Mouse (Mus musculus) kidney, postnatal 0 days (tissue): ENCODE measurements around the gene Vsig10l. TPM values are rescaled to one million over a fixed set of nuclear protein-coding genes. Genes with fewer than 3 reads are reported as not detected.

ENCODE experiments used
- ATAC-seq: fragments of 200-750 bp; cut with Nextera tagmentation; replicated peaks from 2 replicates; pipeline ENCODE4 v1.8.0; 2017; ENCODE audit warnings: low read depth, moderate number of reproducible peaks, moderate TSS enrichment, moderate library complexity; ENCODE audit not compliant: low FRiP score
- DNase-seq: peaks from one replicate; pipeline ENCODE4 v3.0.0-alpha.2; 2016; ENCODE audit warnings: low spot score
- H3K27ac ChIP-seq: fragments of 300-500 bp; sonication (generic); 2 replicates; pipeline ENCODE4 v1.5.1; 2014; ENCODE audit warnings: mild to moderate bottlenecking
- H3K27me3 ChIP-seq: fragments of 300-500 bp; sonication (generic); 2 replicates; pipeline ENCODE4 v1.6.1; 2014; ENCODE audit warnings: low read length, mixed read lengths; ENCODE audit not compliant: insufficient read depth
- H3K36me3 ChIP-seq: fragments of 300-500 bp; sonication (generic); 2 replicates; pipeline ENCODE4 v1.6.1; 2014; ENCODE audit warnings: low read length, mixed read lengths; ENCODE audit not compliant: insufficient read depth
- H3K4me1 ChIP-seq: fragments of 300-500 bp; sonication (generic); replicated peaks from 2 replicates; pipeline ENCODE4 v1.6.1; 2014; ENCODE audit warnings: antibody characterized with exemption, low read length, mixed read lengths; ENCODE audit not compliant: insufficient read depth
- H3K4me2 ChIP-seq: fragments of 300-500 bp; sonication (generic); 2 replicates; pipeline ENCODE4 v1.6.1; 2014; ENCODE audit warnings: mild to moderate bottlenecking, low read length, moderate library complexity, mixed read lengths
- H3K4me3 ChIP-seq: fragments of 300-500 bp; sonication (generic); replicated peaks from 2 replicates; pipeline ENCODE4 v1.5.1; 2014; ENCODE audit warnings: low read depth, low read length
- H3K9ac ChIP-seq: fragments of 300-500 bp; sonication (generic); 2 replicates; pipeline ENCODE4 v1.6.1; 2014; ENCODE audit warnings: low read depth, low read length
- H3K9me3 ChIP-seq: fragments of 300-500 bp; sonication (generic); replicated peaks from 2 replicates; pipeline ENCODE4 v1.6.1; 2016; ENCODE audit warnings: low read length, inconsistent platforms, mixed read lengths
- CTCF ChIP-seq: IDR thresholded peaks from 2 replicates; pipeline ENCODE4 v1.5.1; 2016; ENCODE audit warnings: antibody characterized with exemption, low read depth, mild to moderate bottlenecking, moderate library complexity
- WGBS: fragments of 180-500 bp; shearing (Covaris S2); extraction: QIAGEN DNeasy Blood & Tissue Kit; methylation state at CpG from one replicate; pipeline ENCODE4 v1.1.7; 2014; 5-methylcytosine and 5-hydroxymethylcytosine counted together
- microRNA-seq: library from miRNA; unstranded; fragments of <30 nt; microRNA quantifications from one replicate; pipeline ENCODE4, GENCODE M21; 2016
- polyA plus RNA-seq: library from polyadenylated mRNA; unstranded; fragments of >200 nt; fragmentation: Nextera tagmentation; extraction: Ambion mirVana; gene quantifications from 2 replicates; pipeline ENCODE4 v1.2.1, GENCODE M21; 2015

Gene Vsig10l
- polyA plus RNA-seq, 1 experiment from 2014 or later = 6.7 TPM

GRCm38 (mm10) chr7:43495343-43496021 lies 32.5 kb downstream of the Vsig10l start:
- H3K27ac ChIP-seq = no peak overlapping the region
- no peak overlapping the region for H3K9ac ChIP-seq
- peak; percentile 65 for DNase-seq
- no peak overlapping the region for H3K4me2 ChIP-seq
- H3K9me3 ChIP-seq = no peaks in the 10 kb centered on the region
- peak; percentile 74 for TF ChIP-seq CTCF
- no peak; the same call in 1 of the 2 replicates for ATAC-seq
- H3K4me1 ChIP-seq = no peaks in the 10 kb centered on the region
- H3K27me3 ChIP-seq = no peaks in the 10 kb centered on the region
- H3K36me3 ChIP-seq = no peaks in the 10 kb centered on the region
- H3K4me3 ChIP-seq = no peak overlapping the region
- 10% methylated on average over 21 of the region's 21 CpGs for WGBS

- Histone ChIP-seq H3K27ac (no peak overlapping the region), H3K36me3 (no peaks in the 10 kb centered on the region), H3K27me3 (no peaks in the 10 kb centered on the region), H3K4me3 (no peak overlapping the region), H3K4me1 (no peaks in the 10 kb centered on the region), H3K9ac (no peak overlapping the region), H3K4me2 (no peak overlapping the region), H3K9me3 (no peaks in the 10 kb centered on the region)
- TF ChIP-seq CTCF = no peak
- 42% methylated on average over 4 of the region's 4 CpGs for WGBS
- DNase-seq (no peak), ATAC-seq (no peak)
These were observed 48.9 kb downstream of the Vsig10l start for GRCm38 (mm10) chr7:43511707-43512478.

GRCm38 (mm10) chr7:43512519-43512918 lies 49.6 kb downstream of the Vsig10l start:
- Histone ChIP-seq H3K36me3 (no peaks in the 10 kb centered on the region), H3K4me3 (no peak overlapping the region), H3K9me3 (no peaks in the 10 kb centered on the region), H3K27ac (no peak overlapping the region), H3K4me1 (no peaks in the 10 kb centered on the region), H3K27me3 (no peaks in the 10 kb centered on the region), H3K9ac (no peak overlapping the region), H3K4me2 (no peak overlapping the region)
- no peak for DNase-seq
- 70% methylated on average over 4 of the region's 4 CpGs for WGBS
- ATAC-seq = no peak
- no peak for TF ChIP-seq CTCF

- no peak for ATAC-seq
- Histone ChIP-seq H3K4me2 (no peak overlapping the region), H3K36me3 (no peaks in the 10 kb centered on the region), H3K27me3 (no peaks in the 10 kb centered on the region), H3K4me1 (no peaks in the 10 kb centered on the region), H3K9ac (no peak overlapping the region), H3K4me3 (no peak overlapping the region), H3K9me3 (no peaks in the 10 kb centered on the region), H3K27ac (no peak overlapping the region)
- DNase-seq = no peak
- WGBS = 76% methylated on average over 5 of the region's 5 CpGs
- TF ChIP-seq CTCF = no peak
These were observed 52.1 kb downstream of the Vsig10l start for GRCm38 (mm10) chr7:43515076-43515475.

- H3K27ac ChIP-seq = no peak overlapping the region
- H3K9me3 ChIP-seq = no peaks in the 10 kb centered on the region
- no peak overlapping the region for H3K9ac ChIP-seq
- H3K4me3 ChIP-seq = no peak overlapping the region
- no peak for DNase-seq
- ATAC-seq = no peak
- WGBS = 88% methylated on average over 15 of the region's 15 CpGs
- no peaks in the 10 kb centered on the region for H3K27me3 ChIP-seq
- H3K4me2 ChIP-seq = no peak overlapping the region
- no peaks in the 10 kb centered on the region for H3K36me3 ChIP-seq
- no peaks in the 10 kb centered on the region for H3K4me1 ChIP-seq
- no peak for TF ChIP-seq CTCF
These were observed 55.4 kb downstream of the Vsig10l start for GRCm38 (mm10) chr7:43518341-43518740.

Small RNA genes lying within 50 kb of the gene (microRNA-seq; reads per million reads assigned to microRNA genes)
- 0.80 reads per million for gene Mir7051

Other genes with a start within 250 kb of the Vsig10l start
- 11.8 and 12.8 TPM in 2 replicates for gene Zfp715, start 149.9 kb upstream of the Vsig10l start, polyA plus RNA-seq
- not detected in 2 replicates for gene Siglecf, start 111.8 kb upstream of the Vsig10l start, polyA plus RNA-seq
- 2.1 and 2.3 TPM in 2 replicates for gene Siglecg, start 54.9 kb upstream of the Vsig10l start, polyA plus RNA-seq
- gene Lim2, start 35.5 kb upstream of the Vsig10l start, polyA plus RNA-seq = not detected in 2 replicates
- gene Nkg7, start 26.1 kb upstream of the Vsig10l start, polyA plus RNA-seq = 0.20 and 0.49 TPM in 2 replicates
- gene Cldnd2, start 22.4 kb upstream of the Vsig10l start, polyA plus RNA-seq = 0.18 TPM in 1 of 2 replicates, not detected in the other
- 575 and 604 TPM in 2 replicates for gene Etfb, start 19.1 kb upstream of the Vsig10l start, polyA plus RNA-seq
- 0.24 and 0.29 TPM in 2 replicates for gene Gm45233, start 19.0 kb upstream of the Vsig10l start, polyA plus RNA-seq
- 0.25 and 0.29 TPM in 2 replicates for gene Iglon5, start 26.9 kb downstream of the Vsig10l start, polyA plus RNA-seq
- not detected in 2 replicates for gene 4931406B18Rik, start 42.8 kb downstream of the Vsig10l start, polyA plus RNA-seq
- gene Cd33, start 81.3 kb downstream of the Vsig10l start, polyA plus RNA-seq = 0.75 and 1.2 TPM in 2 replicates
- gene Zfp658, start 99.1 kb downstream of the Vsig10l start, polyA plus RNA-seq = 1.8 and 2.1 TPM in 2 replicates
- 7.8 and 9.3 TPM in 2 replicates for gene Zfp719, start 116.5 kb downstream of the Vsig10l start, polyA plus RNA-seq
- 0.08 TPM in 1 of 2 replicates, not detected in the other for gene Zfp819, start 144.0 kb downstream of the Vsig10l start, polyA plus RNA-seq
- not detected in 2 replicates for gene Ceacam18, start 171.6 kb downstream of the Vsig10l start, polyA plus RNA-seq
- gene Siglece, start 197.0 kb downstream of the Vsig10l start, polyA plus RNA-seq = 0.59 and 0.68 TPM in 2 replicates
- 12.5 and 13.5 TPM in 2 replicates for gene Ctu1, start 208.9 kb downstream of the Vsig10l start, polyA plus RNA-seq
- gene Klk14, start 227.3 kb downstream of the Vsig10l start, polyA plus RNA-seq = not detected in 2 replicates
- gene Klk13, start 249.4 kb downstream of the Vsig10l start, polyA plus RNA-seq = 0.14 and 0.17 TPM in 2 replicates